In the genomic region with DNA sequence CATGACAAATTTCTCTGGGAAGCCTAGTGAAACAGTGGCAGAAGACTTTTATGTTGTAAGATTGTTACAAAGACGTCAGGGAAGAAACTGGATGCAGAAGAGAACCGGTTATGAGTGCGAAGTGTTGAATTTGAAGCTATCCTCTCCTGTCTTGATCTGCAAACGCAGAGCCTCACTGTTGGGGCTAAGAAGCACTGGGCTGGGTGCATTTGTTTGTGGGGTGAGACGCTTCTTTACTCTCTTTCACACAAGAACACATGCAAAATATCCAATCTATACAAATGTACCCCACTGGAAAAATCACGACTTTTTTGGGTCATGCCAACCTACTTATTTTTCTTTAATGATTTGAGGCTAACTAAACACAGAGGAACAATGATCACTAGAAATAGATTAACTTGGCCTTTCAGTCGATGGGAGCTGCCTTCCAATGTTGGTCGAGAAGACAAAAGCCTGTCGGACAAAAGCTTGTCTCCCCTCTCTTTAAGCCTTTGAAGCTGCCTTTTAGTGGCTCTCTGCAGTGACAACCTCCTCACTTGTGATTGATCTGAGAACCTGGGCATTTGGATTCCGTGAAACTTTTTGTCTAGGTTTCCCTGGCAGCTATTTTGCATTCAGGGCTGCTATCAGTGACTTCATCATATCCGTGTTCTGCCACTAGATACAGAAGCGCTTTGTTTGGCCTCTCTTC, we compare ENCODE assay signal across 15 mouse cellular contexts.
DNase-seq lines count a peak whose midpoint lies in the region; ATAC-seq and TF ChIP-seq lines count a peak whose summit lies in the region.
"Had no signal": no experiment of that assay in that cellular context is flagged by ENCODE, and none has a peak within 500 bp of the region (broad histone marks: within the 10 kb centered on the region; RNA-seq: fewer than 3 reads in every experiment).

No protein-coding gene starts in this region.

- no peak for TF ChIP-seq POLR2A in brain, embryonic 14.5 days (IDR thresholded peaks at IDR 0.05; ENCODE audit: borderline replicate concordance, extremely low read depth, insufficient read depth, insufficient read length, poor library complexity, severe bottlenecking)

- H3K4me3 ChIP-seq in forebrain, embryonic 13.5 days, result no peak overlapping the region
- H3K4me3 ChIP-seq in hindbrain, embryonic 16.5 days (ENCODE audit: low read length), result no peak overlapping the region
- H3K4me3 ChIP-seq in midbrain, embryonic 13.5 days (replicated peaks), result no peak overlapping the region
- H3K4me3 ChIP-seq: embryonic facial prominence, embryonic 15.5 days; heart, adult 2 months; layer of hippocampus, adult 2 months had no signal

- peak; percentile 80 for DNase-seq in brain, embryonic 14.5 days (ENCODE audit: low read depth)
- no peak for DNase-seq in spleen, postnatal 14 days (ENCODE audit: low spot score in 2 of 2)
- no peak for DNase-seq in retina, postnatal 1 day
- DNase-seq: adrenal gland, postnatal 25 days; cerebellum, adult 9-10 months; heart, adult 2 months; kidney, adult 9 months; thymus, adult 2 months had no signal

- H3K4me1 ChIP-seq in forebrain, embryonic 13.5 days, result peaks cover 18% of the 10 kb centered on the region
- H3K4me1 ChIP-seq in hindbrain, embryonic 16.5 days (ENCODE audit: control insufficient read depth, insufficient read depth, low read depth, low read length), result no peaks in the 10 kb centered on the region
- peaks cover 8% of the 10 kb centered on the region; the same call in 1 of the 2 replicates for H3K4me1 ChIP-seq in midbrain, embryonic 13.5 days (replicated peaks)
- H3K4me1 ChIP-seq: embryonic facial prominence, embryonic 15.5 days had no signal

- TF ChIP-seq CTCF in brain, embryonic 14.5 days (IDR thresholded peaks at IDR 0.05; ENCODE audit: borderline replicate concordance, extremely low read depth, insufficient read depth, insufficient read length), result no peak

- peak; percentile 69; the same call in 1 of the 2 replicates for ATAC-seq in forebrain, embryonic 13.5 days
- ATAC-seq in hindbrain, embryonic 16.5 days, result peak; percentile 50; the same call in 1 of the 2 replicates
- peak; percentile 73 for ATAC-seq in midbrain, embryonic 13.5 days
- no peak for ATAC-seq in CD4-positive, CD25-positive, alpha-beta regulatory T cell, adult 4 months
- no peak for ATAC-seq in cerebellum, adult (ENCODE audit: insufficient number of reproducible peaks, low FRiP score, low TSS enrichment)

- no peak overlapping the region for H3K9ac ChIP-seq in forebrain, embryonic 13.5 days
- no peak overlapping the region for H3K9ac ChIP-seq in hindbrain, embryonic 16.5 days (ENCODE audit: low read depth, low read length)
- H3K9ac ChIP-seq in midbrain, embryonic 13.5 days (replicated peaks), result no peak overlapping the region
- H3K9ac ChIP-seq: embryonic facial prominence, embryonic 15.5 days had no signal

- H3K4me2 ChIP-seq in forebrain, embryonic 13.5 days, result no peak overlapping the region; the same call in 1 of the 2 replicates
- peak overlapping the region; percentile 21; the same call in 1 of the 2 replicates for H3K4me2 ChIP-seq in hindbrain, embryonic 16.5 days (ENCODE audit: low read length)
- H3K4me2 ChIP-seq in midbrain, embryonic 13.5 days (replicated peaks), result no peak overlapping the region
- H3K4me2 ChIP-seq: embryonic facial prominence, embryonic 15.5 days had no signal

- WGBS in forebrain, embryonic 13.5 days, result 13% methylated on average over 12 of the region's 12 CpGs
- WGBS in hindbrain, embryonic 16.5 days, result 19% methylated on average over 12 of the region's 12 CpGs
- 16% methylated on average over 12 of the region's 12 CpGs for WGBS in midbrain, embryonic 13.5 days

- H3K9me3 ChIP-seq in forebrain, embryonic 13.5 days (replicated peaks), result no peaks in the 10 kb centered on the region
- no peaks in the 10 kb centered on the region for H3K9me3 ChIP-seq in hindbrain, embryonic 16.5 days (ENCODE audit: control insufficient read depth, low read length)
- H3K9me3 ChIP-seq in midbrain, embryonic 13.5 days, result no peaks in the 10 kb centered on the region
- H3K9me3 ChIP-seq: embryonic facial prominence, embryonic 15.5 days had no signal

- no peak overlapping the region for H3K27ac ChIP-seq in forebrain, embryonic 13.5 days
- no peak overlapping the region for H3K27ac ChIP-seq in hindbrain, embryonic 16.5 days (ENCODE audit: low read depth, low read length)
- no peak overlapping the region for H3K27ac ChIP-seq in midbrain, embryonic 13.5 days
- H3K27ac ChIP-seq: embryonic facial prominence, embryonic 15.5 days; heart, adult 2 months; layer of hippocampus, adult 2 months had no signal

- no peaks in the 10 kb centered on the region for H3K27me3 ChIP-seq in forebrain, embryonic 13.5 days
- H3K27me3 ChIP-seq in hindbrain, embryonic 16.5 days (replicated peaks; ENCODE audit: control insufficient read depth, insufficient read depth, low read length), result no peaks in the 10 kb centered on the region
- H3K27me3 ChIP-seq in midbrain, embryonic 13.5 days, result no peaks in the 10 kb centered on the region
- H3K27me3 ChIP-seq: embryonic facial prominence, embryonic 15.5 days had no signal

- H3K36me3 ChIP-seq in forebrain, embryonic 13.5 days (ENCODE audit: poor library complexity, severe bottlenecking), result no peaks in the 10 kb centered on the region
- no peaks in the 10 kb centered on the region for H3K36me3 ChIP-seq in hindbrain, embryonic 16.5 days (ENCODE audit: control insufficient read depth, insufficient read depth, low read length)
- no peaks in the 10 kb centered on the region for H3K36me3 ChIP-seq in midbrain, embryonic 13.5 days
- H3K36me3 ChIP-seq: embryonic facial prominence, embryonic 15.5 days had no signal

Comparison
In these comparisons a context has a peak if more than half of its experiments do, and no peak if none do; other contexts are left out.
1. ATAC-seq: peak in forebrain, embryonic 13.5 days (single experiment), hindbrain, embryonic 16.5 days (single experiment) and midbrain, embryonic 13.5 days (single experiment); none in CD4-positive, CD25-positive, alpha-beta regulatory T cell, adult 4 months (single experiment) and cerebellum, adult (single experiment).